Mouse (Mus musculus) large intestine, adult 2 months (tissue): ENCODE measurements around the gene Dusp11. TPM values are rescaled to one million over a fixed set of nuclear protein-coding genes. Genes with fewer than 3 reads are reported as not detected.
"Not testable (repeated sequence)": the region's sequence is repeated elsewhere in the genome, so short reads cannot be mapped to it uniquely, and the experiment has no call there.

Experiments
- DNase-seq: peaks from one replicate; pipeline ENCODE4 v3.0.0-alpha.2; 2012; ENCODE audit warnings: low read depth, low spot score
- WGBS: fragments of 180-500 bp; shearing (Covaris S2); methylation state at CpG from one replicate; pipeline ENCODE4 v1.1.7; 2018; 5-methylcytosine and 5-hydroxymethylcytosine counted together
- polyA plus RNA-seq: library from polyadenylated mRNA; depleted of rRNA; stranded (reverse); fragments of >200 nt; gene quantifications from 2 replicates; pipeline ENCODE4 v1.2.3, GENCODE M21; 2012

Gene Dusp11
- polyA plus RNA-seq, 1 experiment = 16.7 TPM

DNA sequence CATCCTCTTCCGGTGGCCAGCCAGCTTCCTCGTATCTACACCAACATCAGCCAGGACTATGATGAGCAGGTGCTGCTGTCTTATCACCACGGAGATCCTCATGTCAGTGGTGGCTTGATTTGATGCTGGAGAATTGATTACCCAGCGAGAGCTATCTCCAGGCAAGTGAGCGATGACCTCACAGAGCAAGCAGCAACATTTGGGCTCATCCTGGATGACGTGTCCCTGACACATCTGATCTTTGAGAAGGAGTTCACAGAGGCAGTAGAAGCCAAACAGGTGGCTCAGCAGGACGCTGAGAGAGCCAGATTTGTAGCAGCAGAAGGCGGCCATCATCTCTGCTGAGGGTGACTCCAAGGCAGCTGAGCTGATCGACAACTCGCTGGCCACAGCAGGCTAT lies 22.8 kb downstream of the Dusp11 start:
- no peak for DNase-seq
- 84% methylated on average over 10 of the region's 10 CpGs for WGBS

DNA sequence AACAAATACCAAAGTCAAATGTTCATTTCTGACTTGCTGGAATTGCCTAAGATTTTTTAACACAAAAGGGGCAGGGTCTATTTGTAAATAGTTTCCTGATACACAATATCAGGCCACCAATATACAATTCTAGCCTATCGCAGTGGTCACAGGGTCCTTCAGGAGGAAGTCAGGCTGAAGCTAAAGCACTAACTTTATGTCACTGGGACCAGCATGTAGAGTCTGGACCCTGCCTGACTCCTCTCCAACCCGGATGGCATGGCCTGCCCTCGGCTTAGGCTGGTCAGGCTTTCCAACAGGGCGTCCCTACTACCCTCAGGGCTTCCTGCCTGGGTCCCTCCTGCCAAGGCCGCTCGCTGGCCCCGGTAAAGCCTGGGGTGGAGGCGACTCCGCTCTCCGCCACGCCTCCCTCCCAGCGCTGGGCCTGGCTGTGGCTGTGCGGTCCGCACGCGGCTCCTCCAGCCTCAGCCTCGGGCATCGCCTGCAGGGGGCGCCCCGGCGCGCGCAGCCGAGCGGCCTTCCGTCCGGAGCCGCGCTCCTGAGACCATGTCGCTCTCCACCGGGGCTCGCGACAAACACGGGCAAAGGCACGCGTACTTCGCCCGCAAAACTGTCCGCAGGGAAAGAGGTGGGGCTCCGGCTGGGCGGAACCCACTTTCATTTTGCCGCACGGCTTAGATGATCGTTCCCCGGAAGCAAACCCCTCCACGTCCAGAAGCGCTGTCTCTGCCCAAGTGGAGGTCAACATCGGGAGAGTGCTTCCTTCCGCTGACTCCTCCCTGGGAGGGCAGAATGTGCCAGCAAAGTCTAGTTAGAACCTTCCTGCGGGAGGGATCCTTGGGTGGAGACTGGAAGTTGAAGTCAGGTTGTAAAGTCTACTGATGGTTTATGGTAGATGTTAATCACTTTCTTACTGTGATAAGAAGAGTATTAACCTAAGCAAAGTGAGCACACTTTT lies 24.7 kb downstream of the Dusp11 start:
- DNase-seq = peak; percentile 95
- under 1% methylated on average over 50 of the region's 50 CpGs for WGBS

DNA sequence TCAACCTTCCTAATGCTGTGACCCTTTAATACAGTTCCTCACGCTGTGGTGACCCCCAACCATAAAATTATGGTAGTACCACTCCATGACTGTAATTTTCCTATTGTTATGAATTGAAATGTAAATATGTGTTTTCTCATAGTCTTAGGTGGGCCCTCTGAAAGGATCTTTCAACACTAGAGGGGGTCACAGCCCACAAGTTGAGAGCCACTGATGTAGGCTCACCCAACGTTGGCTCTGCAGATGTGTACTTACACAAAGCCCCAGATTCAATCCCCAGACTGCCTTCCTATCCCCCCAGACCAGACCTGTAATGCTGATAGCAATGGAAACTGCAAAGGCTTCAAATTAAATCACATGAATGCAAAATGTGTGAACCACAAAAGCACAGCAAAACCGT lies 25.8 kb downstream of the Dusp11 start:
- no peak for DNase-seq
- WGBS = 83% methylated on average over 3 of the region's 3 CpGs

DNA sequence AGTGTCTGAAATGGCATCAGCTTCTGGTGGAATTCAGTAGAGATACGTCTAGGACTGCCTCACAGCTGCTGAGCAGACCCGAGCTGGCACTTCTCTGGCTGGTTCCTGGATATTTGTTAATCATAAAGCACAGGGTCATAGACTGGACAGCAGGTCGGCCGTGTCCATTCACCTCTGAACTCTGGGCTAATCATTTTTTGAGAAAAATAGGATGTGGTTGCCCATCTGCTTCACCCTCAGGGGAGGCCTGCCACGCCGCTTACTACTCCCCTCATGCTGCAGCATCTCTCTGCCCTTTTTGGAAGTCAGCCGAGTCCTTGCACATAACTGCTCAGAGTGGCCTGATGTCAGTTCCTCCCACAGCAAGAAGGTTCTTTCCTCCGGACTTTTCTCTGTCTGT lies 27.4 kb downstream of the Dusp11 start:
- DNase-seq = no peak
- WGBS = 73% methylated on average over 8 of the region's 8 CpGs

DNA sequence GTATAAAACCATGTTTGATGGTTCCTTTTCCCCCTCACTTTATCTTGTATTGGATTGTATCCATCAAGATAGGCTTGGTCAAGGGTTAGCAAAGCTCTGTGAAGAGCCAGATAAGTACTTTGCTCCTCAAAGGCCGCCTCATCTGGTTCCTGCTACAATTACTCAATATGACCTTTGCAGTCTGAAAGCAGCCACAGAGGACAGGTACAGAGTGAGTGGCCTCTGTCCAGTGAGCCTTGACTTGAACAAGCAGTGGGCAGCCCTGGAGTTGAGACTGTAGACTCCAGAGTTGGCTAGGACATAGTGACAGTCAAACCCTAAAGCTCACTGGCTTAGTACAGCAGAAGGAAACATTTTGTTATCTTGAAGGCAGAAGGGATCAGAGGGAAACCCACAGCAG lies 32.2 kb downstream of the Dusp11 start:
- WGBS = 78% methylated on average over 1 of the region's 1 CpGs
- no peak for DNase-seq

DNA sequence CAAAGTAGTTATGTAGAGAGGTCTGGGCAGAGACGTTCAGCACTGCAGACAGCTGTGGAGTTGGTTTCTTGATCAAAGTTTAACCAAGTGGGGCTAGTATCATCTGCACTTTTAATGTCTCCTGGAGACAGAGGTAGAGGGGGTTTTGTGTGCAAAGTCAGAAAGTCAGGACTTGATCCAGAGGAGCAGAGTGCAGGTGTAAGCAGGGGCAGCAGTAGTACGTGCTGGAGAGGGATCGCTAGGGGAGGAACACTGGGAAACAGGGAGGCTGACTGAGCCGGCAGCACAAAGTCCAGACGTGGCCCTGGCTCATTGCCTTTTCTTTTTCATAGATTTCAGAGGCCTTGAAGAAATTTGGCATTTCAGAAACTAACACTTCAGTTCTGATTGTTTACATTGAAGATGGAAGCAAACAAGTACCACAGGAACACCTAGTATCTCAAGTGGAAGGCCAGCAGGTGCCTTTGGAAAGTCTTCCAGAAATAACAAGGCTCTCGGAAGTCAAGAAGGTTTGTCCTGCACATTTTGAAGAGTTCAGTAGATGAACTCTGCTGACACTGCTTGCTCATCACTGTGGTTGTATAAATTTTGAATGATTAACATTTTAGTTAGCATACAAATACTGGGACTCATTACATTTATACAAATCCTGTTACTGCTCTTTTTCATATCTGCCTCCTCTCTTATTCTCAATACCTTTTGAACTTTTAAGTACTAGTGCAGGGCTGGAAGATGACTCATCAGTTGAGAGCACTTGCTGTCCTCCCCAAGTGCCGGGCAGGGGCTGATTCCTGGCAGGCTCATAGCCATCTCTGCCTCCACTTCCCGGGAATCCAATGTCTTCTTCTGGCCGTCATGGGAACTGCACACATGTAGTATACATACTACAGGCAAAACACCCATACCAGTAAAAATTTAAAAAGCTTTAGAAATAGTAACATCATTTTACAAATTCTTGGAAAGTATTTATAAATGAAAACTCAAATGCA lies 33.7 kb downstream of the Dusp11 start:
- DNase-seq = no peak
- 89% methylated on average over 9 of the region's 9 CpGs for WGBS

DNA sequence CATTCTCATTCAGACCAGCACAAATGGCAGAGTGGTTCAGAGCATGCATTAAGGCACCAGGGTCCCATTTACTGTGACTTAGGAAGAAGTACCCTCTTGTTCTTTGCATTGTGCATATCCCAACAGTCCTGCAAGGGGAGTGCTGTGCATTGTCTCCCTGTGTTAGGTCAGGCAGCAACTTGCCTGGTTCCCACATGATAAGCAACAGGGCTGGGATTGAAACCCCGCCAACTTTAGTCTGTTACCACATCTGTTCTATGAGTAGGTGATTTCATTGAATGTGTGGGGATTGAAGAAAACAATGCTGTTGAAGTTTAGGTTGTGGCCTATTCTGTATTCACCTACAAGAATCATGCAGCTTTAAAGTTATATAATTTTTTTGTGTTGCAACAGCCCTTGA lies 34.8 kb downstream of the Dusp11 start:
- 92% methylated on average over 1 of the region's 1 CpGs for WGBS
- DNase-seq = no peak

DNA sequence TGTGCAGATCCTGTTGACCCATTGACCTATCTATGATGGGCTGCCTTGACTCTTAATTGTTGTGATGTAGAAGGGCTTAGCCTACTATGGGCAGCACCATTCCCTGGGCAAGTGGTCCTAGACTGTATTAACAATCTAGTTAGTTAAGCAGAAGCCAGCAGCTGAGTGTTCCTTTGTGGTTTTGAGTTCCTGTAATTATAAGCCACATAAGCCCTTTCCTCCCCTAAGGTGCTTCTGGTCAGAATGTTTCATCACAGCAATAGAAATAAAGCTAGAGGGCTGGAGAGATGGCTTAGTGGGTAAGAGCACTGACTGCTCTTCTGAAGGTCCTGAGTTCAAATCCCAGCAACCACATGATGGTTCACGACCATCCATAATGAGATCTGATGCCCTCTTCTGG lies 37.8 kb downstream of the Dusp11 start:
- WGBS = 90% methylated on average over 1 of the region's 1 CpGs
- DNase-seq = no peak

DNA sequence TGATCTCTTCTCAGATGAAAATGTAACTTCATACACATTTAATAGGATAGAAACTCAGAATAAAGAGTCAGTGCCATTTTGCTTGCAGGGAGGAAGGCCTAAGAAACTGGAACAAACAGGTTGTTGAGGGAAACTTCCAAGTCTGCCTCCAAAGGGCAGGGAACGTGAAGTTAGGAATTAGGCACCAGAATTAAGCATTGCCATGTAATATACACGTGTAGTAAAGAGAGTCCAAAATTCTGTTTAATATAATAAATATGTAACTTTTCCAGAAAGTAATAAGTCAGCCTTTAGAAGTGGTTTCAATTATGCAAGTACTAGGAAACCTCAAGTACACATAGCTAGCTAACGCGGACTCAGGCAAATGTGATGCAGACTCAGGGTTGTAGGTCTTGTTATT lies 42.1 kb downstream of the Dusp11 start:
- DNase-seq = no peak
- 88% methylated on average over 4 of the region's 4 CpGs for WGBS

DNA sequence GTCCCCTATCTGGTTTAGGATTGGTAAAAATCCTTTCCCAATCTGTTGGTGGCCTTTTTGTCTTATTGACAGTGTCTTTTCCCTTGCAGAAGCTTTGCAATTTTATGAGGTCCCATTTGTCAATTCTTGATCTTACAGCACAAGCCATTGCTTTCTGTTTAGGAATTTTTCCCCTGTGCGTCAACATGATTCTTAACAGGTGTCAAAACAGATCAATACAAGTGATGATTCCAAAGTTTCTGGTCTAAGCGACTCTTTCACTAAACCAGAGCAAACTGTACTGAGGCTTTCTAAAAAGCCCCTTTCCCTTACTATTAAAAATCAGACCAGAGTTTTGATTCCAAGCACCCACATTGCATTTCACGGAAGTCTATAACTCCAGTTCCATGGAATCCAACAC lies 43.1 kb downstream of the Dusp11 start:
- 97% methylated on average over 3 of the region's 3 CpGs for WGBS

DNA sequence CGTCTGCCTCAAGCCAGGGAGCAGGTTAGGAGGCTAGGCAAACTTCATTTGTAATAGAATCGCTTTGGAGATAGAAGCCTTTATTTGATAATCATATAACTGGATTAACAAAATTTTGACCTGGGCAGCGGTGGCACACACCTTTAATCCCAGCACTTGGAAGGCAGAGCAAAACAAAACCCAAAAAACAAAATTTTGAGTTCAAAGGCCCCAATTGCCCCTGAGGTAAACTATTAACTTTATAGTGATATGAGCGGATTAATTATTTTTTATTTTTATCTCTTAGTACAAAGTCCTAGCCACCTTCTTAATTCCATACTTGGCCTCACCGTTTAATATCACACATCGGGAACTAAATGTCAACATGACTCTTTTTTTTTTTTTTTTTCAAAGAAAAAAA lies 44.9 kb downstream of the Dusp11 start:
- no peak for DNase-seq
- WGBS = 52% methylated on average over 6 of the region's 6 CpGs

More for the DNA sequence above, 43.1 kb downstream of the Dusp11 start:
- not testable (repeated sequence) for DNase-seq

DNA sequence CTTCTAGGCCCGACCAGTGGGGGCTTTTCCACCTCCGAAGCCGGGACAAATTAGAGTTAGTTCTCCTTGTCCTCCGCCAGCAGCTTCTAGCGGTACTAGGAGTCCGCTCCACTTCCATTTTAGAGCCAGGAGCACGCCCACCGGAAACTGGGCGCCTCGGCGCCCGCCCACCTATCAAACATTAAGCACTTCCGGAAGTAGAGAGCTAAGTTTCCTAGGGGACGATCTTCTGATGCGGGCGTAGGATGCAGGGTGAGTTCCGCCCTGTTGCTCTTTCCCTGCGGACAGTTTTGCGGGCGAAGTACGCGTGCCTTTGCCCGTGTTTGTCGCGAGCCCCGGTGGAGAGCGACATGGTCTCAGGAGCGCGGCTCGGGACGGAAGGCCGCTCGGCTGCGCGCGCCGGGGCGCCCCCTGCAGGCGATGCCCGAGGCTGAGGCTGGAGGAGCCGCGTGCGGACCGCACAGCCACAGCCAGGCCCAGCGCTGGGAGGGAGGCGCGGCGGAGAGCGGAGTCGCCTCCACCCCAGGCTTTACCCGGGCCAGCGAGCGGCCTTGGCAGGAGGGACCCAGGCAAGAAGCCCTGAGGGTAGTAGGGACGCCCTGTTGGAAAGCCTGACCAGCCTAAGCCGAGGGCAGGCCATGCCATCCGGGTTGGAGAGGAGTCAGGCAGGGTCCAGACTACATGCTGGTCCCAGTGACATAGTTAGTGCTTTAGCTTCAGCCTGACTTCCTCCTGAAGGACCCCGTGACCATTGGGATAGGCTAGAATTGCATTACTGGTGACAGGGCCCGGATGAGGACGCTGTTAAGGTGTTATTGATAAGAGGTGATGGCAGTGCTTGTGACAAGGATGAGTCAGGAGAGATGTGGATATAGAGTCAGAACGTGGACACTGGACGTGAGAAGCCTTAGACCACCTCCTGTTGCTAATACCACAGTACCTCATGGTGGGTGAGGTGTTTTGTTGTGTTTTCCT lies 45.6 kb downstream of the Dusp11 start, which contains the start of gene Nat8f1:
Nat8f1 (minus strand) TSS at position 149 of the 975 bp plus-strand sequence.
- WGBS = under 1% methylated on average over 61 of the region's 61 CpGs
- peak; percentile 63 for DNase-seq

DNA sequence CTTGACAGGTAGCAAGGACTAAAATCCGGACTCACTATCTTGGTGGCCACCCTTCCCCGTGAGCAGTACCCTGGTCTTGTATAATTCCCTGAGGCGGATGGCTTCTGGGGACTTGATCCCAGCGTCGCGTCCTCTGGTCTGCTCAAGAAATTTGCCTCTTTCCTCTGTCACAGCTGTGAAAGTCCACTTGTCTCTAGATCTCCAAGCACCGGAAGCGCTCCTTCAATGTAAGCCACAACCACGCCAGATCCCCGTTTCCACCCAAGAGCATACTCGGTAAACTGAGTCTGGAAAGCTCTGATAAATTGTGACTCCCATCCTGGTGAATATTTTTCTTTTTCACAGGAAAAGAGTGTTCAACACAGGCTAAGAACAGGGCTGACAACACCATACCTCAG lies 46.3 kb downstream of the Dusp11 start:
- 3% methylated on average over 11 of the region's 11 CpGs for WGBS
- no peak for DNase-seq

DNA sequence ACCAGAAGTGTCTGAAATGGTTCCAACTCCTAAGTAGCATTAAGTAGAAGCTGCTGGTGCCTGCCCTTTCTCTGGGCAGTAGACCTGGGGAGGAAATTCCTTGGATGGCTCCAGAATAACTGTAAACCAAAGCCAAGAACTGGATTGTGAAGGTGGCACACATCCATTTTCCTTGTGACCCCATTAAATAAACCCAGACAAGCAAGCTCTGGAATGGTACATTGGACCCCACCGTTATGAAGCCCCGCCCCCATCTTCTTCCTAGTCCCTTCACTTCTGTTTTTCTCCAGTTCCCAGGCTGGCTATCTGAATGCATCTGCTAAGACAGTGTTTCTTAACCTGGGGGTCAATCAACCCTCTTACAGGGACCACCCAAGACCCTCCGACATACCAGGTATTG lies 49.9 kb downstream of the Dusp11 start, which contains the start of gene Tprkb:
Tprkb (plus strand) TSS at position 279 of the 400 bp plus-strand sequence.
- 62% methylated on average over 3 of the region's 3 CpGs for WGBS
- no peak for DNase-seq

DNA sequence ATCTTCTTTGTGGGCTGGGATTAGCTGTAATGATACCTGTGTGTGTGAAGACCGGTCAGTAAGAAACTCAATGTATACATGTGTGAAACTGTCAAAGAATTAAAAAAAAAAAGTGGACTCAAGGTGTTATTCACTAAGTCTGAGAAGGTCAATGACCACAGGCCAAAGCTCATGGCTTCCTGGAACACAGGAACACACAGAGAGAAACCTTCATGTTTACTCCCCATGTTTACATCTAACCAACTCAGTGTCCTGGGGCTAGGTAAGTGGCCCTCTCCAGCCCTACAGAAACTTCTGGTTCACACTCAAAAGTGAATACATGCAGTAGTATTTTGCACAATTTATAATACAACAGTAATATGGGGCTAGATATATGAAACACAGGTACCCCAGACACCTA lies 51.8 kb downstream of the Dusp11 start:
- DNase-seq = no peak
- 92% methylated on average over 1 of the region's 1 CpGs for WGBS

DNA sequence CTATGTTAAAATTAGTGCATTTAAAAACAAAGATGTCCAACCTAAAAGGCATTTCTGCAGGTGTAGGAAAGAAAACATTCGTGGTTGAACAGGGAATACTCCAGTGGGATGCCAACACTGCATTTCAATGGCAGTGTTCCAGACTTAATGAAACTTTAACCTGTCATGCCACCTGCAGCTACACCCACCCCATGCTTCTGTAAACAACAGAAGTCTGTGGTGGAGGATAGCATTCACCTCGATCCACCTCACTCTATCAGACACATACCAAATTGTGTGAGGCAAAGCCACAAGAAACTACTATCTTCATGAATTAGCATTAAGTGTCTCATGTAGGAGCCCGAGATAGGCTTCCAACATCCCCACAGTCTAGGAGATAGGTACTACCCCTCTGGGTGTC lies 53.1 kb downstream of the Dusp11 start:
- no peak for DNase-seq
- 32% methylated on average over 3 of the region's 3 CpGs for WGBS

DNA sequence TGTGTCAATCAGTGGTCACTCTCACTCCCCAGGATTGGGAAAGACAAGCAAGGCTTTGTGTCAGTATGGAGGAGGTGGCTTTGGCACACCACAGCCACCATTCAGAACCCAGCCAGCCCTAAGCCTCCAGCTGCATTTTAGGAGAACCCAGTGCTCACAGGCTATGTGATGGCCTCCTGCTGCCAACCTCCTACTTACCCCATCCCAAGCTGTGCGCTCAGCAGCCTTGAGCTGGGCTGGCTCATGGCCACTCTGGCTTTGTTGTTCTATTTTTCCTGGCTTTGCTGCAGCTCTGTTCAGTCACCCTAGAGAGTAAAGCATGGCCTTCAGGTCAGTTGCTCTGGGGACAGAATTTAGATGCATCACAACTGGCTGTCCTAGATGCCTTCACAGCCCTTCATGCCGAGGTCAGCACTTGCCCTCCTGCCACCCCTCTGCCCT lies 54.5 kb downstream of the Dusp11 start:
- WGBS = 69% methylated on average over 2 of the region's 2 CpGs
- not testable (repeated sequence) for DNase-seq

DNA sequence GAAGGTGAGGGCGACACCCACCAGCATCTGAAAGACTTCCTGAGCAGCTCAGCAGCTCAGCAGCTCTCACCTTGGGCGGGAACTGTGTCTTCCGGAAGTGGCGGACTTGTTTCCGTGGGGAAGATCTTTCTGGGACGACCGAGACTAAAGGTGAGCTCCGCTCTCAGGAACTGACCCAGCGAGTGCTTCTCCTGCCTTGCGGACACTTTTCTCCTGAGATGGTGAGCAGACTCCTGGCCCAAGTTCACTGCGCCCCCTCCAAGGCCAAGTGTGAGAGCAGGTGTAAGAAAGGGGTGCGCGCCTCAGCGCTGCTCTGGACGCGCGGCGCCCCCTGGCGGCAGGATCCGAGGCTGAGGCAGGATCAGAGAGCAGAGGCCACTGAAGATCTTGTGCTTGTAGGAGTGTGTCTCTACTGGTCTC lies 56.8 kb downstream of the Dusp11 start, which contains the start of gene Nat8f4:
Nat8f4 (minus strand) TSS at position 243 of the 420 bp plus-strand sequence.
- DNase-seq = not testable (repeated sequence)
- 14% methylated on average over 20 of the region's 20 CpGs for WGBS

DNA sequence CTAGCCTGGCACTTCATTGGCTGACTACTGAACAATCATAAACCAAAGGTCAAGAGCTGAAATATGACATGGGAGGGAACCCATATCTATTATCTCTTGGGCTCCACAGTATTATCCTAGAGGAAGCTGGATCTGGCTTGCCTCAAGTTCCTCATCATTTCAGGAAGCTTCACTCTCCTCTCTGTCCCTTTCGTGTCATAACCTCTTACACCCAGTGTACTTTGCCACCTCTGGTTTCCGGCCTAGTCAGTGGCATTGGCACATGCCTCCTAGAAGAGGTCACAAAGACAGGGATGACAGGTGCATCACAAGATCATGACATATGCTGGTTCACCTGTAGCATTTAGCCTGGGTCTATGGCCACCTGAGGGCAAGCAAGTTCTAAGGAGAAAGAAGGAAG lies 59.2 kb downstream of the Dusp11 start:
- 34% methylated on average over 2 of the region's 2 CpGs for WGBS
- DNase-seq = peak; percentile 46
